Mouse (Mus musculus): ENCODE measurements around the gene Rbms3.

- no peak for TF ChIP-seq CTCF (IDR thresholded peaks at IDR 0.05)
- 0 out of 2 replicates have a peak, but pooled peaks have one; percentile 38 for TF ChIP-seq EP300 (IDR thresholded peaks at IDR 0.05)
Measured at GRCm38 (mm10) chr9:117317251-117317650, 312.5 kb downstream of the Rbms3 start.
